Mouse (Mus musculus) effector memory CD4-positive, alpha-beta T cell, adult 5 months (primary cell): ENCODE results near the gene Tmem88. TPM values are rescaled to one million over a fixed set of nuclear protein-coding genes. Genes with fewer than 3 reads are reported as not detected.

Experiments used
- polyA plus RNA-seq: library from polyadenylated mRNA; unstranded; fragments of 100-300 nt; shearing (Covaris generic); gene quantifications from one replicate; pipeline ENCODE4 v1.2.1, GENCODE M21; 2017

Gene Tmem88
- polyA plus RNA-seq: 2.6 TPM

DNA sequence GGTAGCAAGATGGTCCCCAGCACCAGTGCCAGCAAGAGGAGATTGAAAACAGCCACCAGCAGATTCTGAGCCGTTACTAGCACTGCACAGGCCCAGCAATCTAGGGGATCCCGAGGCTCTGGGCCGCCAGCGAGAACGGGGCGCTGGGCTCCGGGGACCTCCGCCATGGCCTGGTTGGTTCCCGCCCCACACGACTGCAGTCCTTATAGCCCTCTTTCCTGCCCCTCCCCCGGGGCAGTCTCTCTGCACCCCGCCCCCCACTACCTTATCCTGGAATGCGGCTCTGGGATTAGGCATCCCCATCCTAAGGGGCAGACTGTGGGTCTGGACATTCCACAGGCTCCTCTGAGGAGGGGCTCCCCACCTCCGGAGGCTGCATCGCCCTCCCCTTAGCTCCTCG lies at the start of gene Tmem88:
TSS of gene Tmem88 (minus strand) at position 176 of the 400 bp plus-strand sequence.

DNA sequence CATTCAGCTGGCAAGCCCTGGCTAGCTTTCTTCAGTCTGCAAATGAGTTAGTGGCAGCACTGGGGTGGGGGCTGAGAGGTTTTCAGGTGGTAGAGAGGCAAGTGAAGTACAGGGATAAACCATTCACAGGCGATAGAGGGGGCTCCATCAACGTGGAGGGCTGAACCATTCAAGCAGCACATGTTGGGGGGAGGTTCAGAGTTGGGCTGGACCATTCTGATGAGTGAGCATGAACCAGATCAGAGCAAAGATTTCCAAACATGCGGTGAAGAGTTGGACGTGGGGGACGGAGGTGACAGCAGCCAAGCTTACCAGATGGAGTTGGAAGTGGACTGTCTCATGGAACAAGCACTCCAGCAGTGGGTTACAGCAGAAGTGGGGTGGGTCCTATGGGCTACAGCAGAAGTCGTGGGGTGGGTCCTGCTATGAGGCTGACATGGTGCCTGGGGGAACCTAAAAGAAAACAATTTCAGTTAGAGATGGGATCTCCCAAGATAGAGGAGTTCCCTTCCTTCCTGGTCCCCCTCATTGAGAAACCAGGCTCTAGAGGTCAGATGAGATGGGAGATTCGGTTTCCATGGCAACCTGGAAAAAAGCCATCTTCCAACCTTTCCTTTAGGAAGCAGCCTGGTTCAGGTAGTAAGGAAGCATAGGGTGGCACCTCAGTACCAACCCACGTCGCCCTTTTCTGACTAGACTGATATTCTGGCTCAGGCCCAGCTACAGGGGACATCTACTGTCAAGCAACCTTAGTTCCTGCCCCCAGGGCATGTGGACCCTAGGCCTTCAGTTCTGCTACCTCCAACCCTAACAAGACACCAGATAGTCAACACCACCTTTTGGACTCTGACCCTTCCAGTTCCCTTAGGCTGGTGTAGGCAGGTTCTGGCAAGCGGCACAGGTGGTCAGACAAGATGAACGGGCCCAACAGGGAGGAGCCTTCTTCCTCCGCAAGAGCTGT lies 15.5 kb upstream of the Tmem88 start, which contains the start of gene Kdm6b:
TSS of gene Kdm6b (minus strand) at position 455 of the 961 bp plus-strand sequence.

DNA sequence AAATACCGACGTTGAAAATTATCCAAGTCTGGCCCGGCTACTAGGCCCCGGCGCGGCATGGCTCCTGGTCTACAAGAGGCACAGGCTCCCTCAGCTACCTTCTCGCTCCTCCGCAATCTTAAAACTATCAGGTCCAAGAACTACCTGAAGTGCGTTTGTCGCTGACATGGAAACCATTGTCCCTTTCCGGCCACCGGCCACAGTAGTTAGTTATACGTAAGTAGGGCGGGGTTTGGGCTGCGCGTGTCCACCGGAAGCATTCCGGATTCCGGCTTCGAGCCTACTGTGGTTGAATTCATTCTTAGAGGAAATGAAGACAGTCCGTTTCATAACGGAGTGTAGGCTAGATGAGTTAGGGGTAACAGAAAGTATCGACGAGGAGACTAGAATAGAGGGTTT lies 2.8 kb downstream of the Tmem88 start, which contains the start of the genes Naa38 and Cyb5d1:
TSS of gene Naa38 (plus strand) at position 253 of the 399 bp plus-strand sequence.
TSS of gene Cyb5d1 (minus strand) at position 397 of the 399 bp plus-strand sequence.

DNA sequence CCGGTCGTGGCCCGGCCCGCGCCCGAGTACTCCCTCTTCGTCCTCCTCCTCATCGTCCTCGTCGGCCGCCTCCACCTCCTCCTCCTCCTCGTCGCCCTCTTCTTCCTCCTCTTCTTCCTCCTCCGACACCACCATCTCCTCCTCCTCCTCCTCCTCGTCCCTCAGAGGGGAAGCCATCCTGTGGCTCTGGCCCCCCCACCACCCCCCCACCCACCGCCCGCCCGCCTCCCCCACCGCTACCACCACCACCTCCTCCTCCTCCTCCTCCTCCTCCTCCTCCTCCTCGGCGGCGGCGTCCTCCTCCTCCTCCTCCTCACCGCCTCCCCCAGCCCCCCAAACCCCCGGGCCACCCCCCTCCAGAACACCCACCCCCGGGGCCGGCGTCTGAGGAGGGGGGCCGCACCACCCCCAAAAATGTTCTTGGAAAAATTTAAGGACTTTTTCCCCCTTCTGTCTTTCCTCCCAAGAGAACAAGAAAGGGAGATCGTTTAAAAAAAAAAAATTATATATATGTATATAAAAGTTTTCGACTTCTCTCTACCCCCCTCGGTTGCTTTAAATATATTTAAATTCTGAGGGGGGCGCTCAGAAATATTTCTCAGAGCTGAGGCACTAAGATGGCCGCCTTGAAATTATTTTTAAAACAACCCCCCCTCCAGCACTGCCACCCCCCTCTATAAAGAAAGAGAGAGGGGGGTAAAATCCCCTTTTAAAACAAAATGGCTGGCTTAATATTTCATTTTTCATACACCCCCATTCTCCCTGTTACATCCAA lies 28.6 kb downstream of the Tmem88 start, which contains the start of gene Chd3:
TSS of gene Chd3 (minus strand) at position 192 of the 775 bp plus-strand sequence.

Other genes with a start within 250 kb of the Tmem88 start
- gene Alox12b, start 241.2 kb downstream of the Tmem88 start, polyA plus RNA-seq: not detected
- 0.80 TPM for gene Alox8, start 200.4 kb downstream of the Tmem88 start, polyA plus RNA-seq
- not detected for gene Gucy2e, start 161.2 kb downstream of the Tmem88 start, polyA plus RNA-seq
- 9.3 TPM for gene Cntrob, start 74.5 kb downstream of the Tmem88 start, polyA plus RNA-seq
- 44.3 TPM for gene Trappc1, start 74.3 kb downstream of the Tmem88 start, polyA plus RNA-seq
- gene Kcnab3, start 72.0 kb downstream of the Tmem88 start, polyA plus RNA-seq: 1.2 TPM
- 2.1 TPM for gene Rnf227, start 57.8 kb downstream of the Tmem88 start, polyA plus RNA-seq
- 74.2 TPM for gene Chd3, start 28.8 kb downstream of the Tmem88 start, polyA plus RNA-seq
- 46.8 TPM for gene Naa38, start 2.7 kb downstream of the Tmem88 start, polyA plus RNA-seq
- 38.9 TPM for gene Cyb5d1, start 2.6 kb downstream of the Tmem88 start, polyA plus RNA-seq
- 49.6 TPM for gene Kdm6b, start 15.4 kb upstream of the Tmem88 start, polyA plus RNA-seq
- not detected for gene Dnah2, start 150.9 kb upstream of the Tmem88 start, polyA plus RNA-seq
- gene Efnb3, start 162.0 kb upstream of the Tmem88 start, polyA plus RNA-seq: not detected
- 11.0 TPM for gene Wrap53, start 182.0 kb upstream of the Tmem88 start, polyA plus RNA-seq
- gene Trp53, start 182.1 kb upstream of the Tmem88 start, polyA plus RNA-seq: 180 TPM
- not detected for gene Atp1b2, start 207.7 kb upstream of the Tmem88 start, polyA plus RNA-seq
- gene Shbg, start 219.7 kb upstream of the Tmem88 start, polyA plus RNA-seq: not detected
- gene Sat2, start 223.8 kb upstream of the Tmem88 start, polyA plus RNA-seq: not detected
- 70.3 TPM for gene Fxr2, start 234.8 kb upstream of the Tmem88 start, polyA plus RNA-seq